Mouse (Mus musculus): ENCODE data around the gene Dact2.

Dact2 gene

GRCm38 (mm10) chr17:14212796-14213195 is 8.7 kb upstream of the Dact2 start:
- DNase-seq (ENCODE audit: low spot score), result no peak

GRCm38 (mm10) chr17:14207093-14207561 is 3.0 kb upstream of the Dact2 start:
- DNase-seq (ENCODE audit: low spot score), result no peak

- peak; percentile 88 for DNase-seq (ENCODE audit: low spot score)
Measured at GRCm38 (mm10) chr17:14206062-14206461, 2.0 kb upstream of the Dact2 start.

GRCm38 (mm10) chr17:14205236-14205635 is 1.1 kb upstream of the Dact2 start:
- no peak for DNase-seq (ENCODE audit: low spot score)

- peak; percentile 61 for DNase-seq (ENCODE audit: low spot score)
Measured at GRCm38 (mm10) chr17:14203121-14203941, 773 bp downstream of the Dact2 start.

- peak; percentile 47 for DNase-seq (ENCODE audit: low spot score)
Measured at GRCm38 (mm10) chr17:14202291-14203030, 1.6 kb downstream of the Dact2 start.

- peak; percentile 68 for DNase-seq (ENCODE audit: low spot score)
Measured at GRCm38 (mm10) chr17:14201281-14201787, 2.8 kb downstream of the Dact2 start.

- no peak for DNase-seq (ENCODE audit: low spot score)
Measured at GRCm38 (mm10) chr17:14200206-14200605, 3.9 kb downstream of the Dact2 start.

- no peak for DNase-seq (ENCODE audit: low spot score)
Measured at GRCm38 (mm10) chr17:14199621-14200020, 4.5 kb downstream of the Dact2 start.

GRCm38 (mm10) chr17:14192924-14193323 is 11.2 kb downstream of the Dact2 start:
- peak; percentile 28 for DNase-seq (ENCODE audit: low spot score)

- no peak for DNase-seq (ENCODE audit: low spot score)
Measured at GRCm38 (mm10) chr17:14192432-14192831, 11.7 kb downstream of the Dact2 start.

- no peak for DNase-seq (ENCODE audit: low spot score)
Measured at GRCm38 (mm10) chr17:14188455-14188854, 15.6 kb downstream of the Dact2 start.

GRCm38 (mm10) chr17:14187096-14187495 is 17.0 kb downstream of the Dact2 start:
- no peak for DNase-seq (ENCODE audit: low spot score)

GRCm38 (mm10) chr17:14186176-14186575 is 17.9 kb downstream of the Dact2 start:
- no peak for DNase-seq (ENCODE audit: low spot score)

- DNase-seq (ENCODE audit: low spot score), result no peak
Measured at GRCm38 (mm10) chr17:14184192-14184814, 19.8 kb downstream of the Dact2 start.

GRCm38 (mm10) chr17:14183717-14184116 is 20.4 kb downstream of the Dact2 start:
- DNase-seq (ENCODE audit: low spot score), result no peak

- no peak for DNase-seq (ENCODE audit: low spot score)
Measured at GRCm38 (mm10) chr17:14182860-14183259, 21.2 kb downstream of the Dact2 start.

- no peak for DNase-seq (ENCODE audit: low spot score)
Measured at GRCm38 (mm10) chr17:14178911-14179310, 25.2 kb downstream of the Dact2 start.

- DNase-seq (ENCODE audit: low spot score), result no peak
Measured at GRCm38 (mm10) chr17:14178475-14178874, 25.6 kb downstream of the Dact2 start.

GRCm38 (mm10) chr17:14178049-14178448 is 26.1 kb downstream of the Dact2 start:
- DNase-seq (ENCODE audit: low spot score), result no peak

GRCm38 (mm10) chr17:14177018-14177417 is 27.1 kb downstream of the Dact2 start:
- no peak for DNase-seq (ENCODE audit: low spot score)

GRCm38 (mm10) chr17:14175704-14176103 is 28.4 kb downstream of the Dact2 start:
- no peak for DNase-seq (ENCODE audit: low spot score)
